Mouse (Mus musculus): ENCODE measurements around the gene Gps2.

- TF ChIP-seq CTCF (IDR thresholded peaks at IDR 0.05; ENCODE audit: control insufficient read depth, insufficient read depth, insufficient read length) (no peak), USF1 (IDR thresholded peaks at IDR 0.05; ENCODE audit: low read depth) (no peak), MAX (IDR thresholded peaks at IDR 0.05) (no peak), FOSL1 (IDR thresholded peaks at IDR 0.05; ENCODE audit: insufficient read depth, low read length, poor library complexity, severe bottlenecking) (no peak), MYOD1 (IDR thresholded peaks at IDR 0.05; ENCODE audit: control insufficient read depth, insufficient read length, low read depth) (no peak), CEBPB (IDR thresholded peaks at IDR 0.05; ENCODE audit: low read depth) (no peak), MYOG (IDR thresholded peaks at IDR 0.05; ENCODE audit: control insufficient read depth, extremely low read depth, insufficient read length) (no peak)
These were observed 34.7 kb upstream of the Gps2 start for GRCm38 (mm10) chr11:69878952-69879351.
